Mouse (Mus musculus) kidney, postnatal 25 days (tissue): Measurements from ENCODE around the gene Gm10697.
"Not testable (repeated sequence)": the region's sequence is repeated elsewhere in the genome, so short reads cannot be mapped to it uniquely, and the experiment has no call there.

ENCODE experiments used
- DNase-seq, 2 experiments: peaks; one replicate each; pipeline ENCODE4 v3.0.0; 2021; ENCODE audit warnings: mixed read lengths in 2 of 2

Gm10697 gene

DNA sequence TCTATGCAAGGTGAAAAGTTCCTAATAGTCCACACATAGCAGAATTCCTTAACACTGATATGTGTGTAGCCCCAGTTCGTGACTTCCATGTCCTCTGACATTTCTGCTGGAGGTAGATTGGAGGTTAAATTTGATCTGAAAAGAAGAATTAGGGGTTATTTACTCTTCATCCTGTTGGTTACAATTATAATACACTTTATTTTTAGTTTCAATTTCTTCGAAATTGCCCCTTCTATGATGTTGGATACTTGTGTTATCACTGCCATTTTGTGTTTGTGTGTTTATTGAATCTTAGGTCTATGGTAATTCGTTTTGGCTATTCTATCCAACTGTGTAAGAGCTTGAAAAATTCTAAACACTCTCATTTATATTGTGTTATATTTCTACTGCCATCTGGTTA is at the start of gene Gm10697:
Gene Gm10697 (minus strand): TSS at position 101 of the 400 bp plus-strand sequence.
- not testable (repeated sequence) for DNase-seq

DNA sequence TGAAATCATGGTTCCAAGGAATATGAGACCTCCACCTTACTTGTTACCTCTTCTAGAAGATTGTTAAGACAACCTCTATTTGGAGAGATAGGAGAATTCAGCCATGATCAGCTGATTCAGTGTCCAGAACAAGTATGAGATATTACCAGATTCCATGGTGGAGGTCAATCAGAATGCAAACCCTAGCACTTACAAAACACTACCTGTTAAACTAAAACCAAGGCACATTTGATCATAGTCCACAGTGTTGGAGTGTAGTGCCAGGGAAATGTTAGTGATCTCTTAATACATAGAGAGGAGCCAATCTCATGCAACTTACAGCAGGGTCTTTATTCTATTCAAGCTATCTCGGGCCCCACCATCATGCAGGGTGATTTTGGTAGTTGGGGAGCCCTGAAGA is 42.6 kb upstream of the Gm10697 start:
- DNase-seq: not testable (repeated sequence)

DNA sequence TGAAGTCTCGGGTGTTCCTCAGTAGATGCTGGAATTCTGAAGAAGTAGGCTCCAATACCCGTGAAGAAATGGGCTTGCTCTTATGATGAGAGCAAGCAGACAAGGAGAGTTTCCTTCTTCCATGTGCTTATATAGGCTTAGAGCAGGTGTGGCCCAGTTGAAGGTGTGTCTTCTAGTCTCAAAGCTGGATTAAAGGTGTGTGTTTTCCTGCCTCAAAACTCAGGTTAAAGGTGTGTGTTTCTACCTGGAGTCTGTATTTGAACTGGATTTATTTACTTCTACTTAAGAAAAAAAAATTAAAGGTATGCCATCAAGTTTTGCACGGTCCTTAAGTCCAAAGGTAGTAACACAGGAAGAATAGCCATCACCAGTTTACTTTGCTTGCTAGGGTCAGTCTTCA is 17.7 kb downstream of the Gm10697 start, which contains the start of gene Gm9125:
Gene Gm9125 (minus strand): TSS at position 101 of the 400 bp plus-strand sequence.
- DNase-seq: not testable (repeated sequence)

- not testable (repeated sequence) for DNase-seq
Observed at GRCm38 (mm10) chr3:94049566-94050121, 22.8 kb downstream of the Gm10697 start.

DNA sequence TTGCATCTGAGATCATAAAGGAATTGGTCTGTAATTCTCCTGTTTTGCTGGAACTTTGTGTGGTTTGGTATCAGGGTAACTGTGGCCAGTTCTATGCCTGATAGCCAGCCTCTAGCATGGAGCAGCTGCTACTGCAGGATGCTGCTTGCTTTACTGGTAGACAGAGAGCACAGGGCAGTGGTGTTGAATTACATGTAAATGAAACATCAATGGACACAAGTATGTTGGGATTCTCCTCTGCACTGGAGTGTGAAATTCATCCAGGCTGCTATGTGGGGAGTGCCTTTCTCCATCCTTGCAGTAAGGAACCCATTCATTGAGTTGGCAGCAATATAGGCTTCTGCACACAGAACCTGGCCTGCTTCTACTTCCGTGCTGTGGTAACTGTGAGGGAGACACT is 34.2 kb downstream of the Gm10697 start:
- not testable (repeated sequence) for DNase-seq

- DNase-seq: not testable (repeated sequence)
Observed at GRCm38 (mm10) chr3:94034400-94034799, 38.0 kb downstream of the Gm10697 start.
